Comparison of ENCODE assay signal across 1 mouse cellular context in the genomic region with DNA sequence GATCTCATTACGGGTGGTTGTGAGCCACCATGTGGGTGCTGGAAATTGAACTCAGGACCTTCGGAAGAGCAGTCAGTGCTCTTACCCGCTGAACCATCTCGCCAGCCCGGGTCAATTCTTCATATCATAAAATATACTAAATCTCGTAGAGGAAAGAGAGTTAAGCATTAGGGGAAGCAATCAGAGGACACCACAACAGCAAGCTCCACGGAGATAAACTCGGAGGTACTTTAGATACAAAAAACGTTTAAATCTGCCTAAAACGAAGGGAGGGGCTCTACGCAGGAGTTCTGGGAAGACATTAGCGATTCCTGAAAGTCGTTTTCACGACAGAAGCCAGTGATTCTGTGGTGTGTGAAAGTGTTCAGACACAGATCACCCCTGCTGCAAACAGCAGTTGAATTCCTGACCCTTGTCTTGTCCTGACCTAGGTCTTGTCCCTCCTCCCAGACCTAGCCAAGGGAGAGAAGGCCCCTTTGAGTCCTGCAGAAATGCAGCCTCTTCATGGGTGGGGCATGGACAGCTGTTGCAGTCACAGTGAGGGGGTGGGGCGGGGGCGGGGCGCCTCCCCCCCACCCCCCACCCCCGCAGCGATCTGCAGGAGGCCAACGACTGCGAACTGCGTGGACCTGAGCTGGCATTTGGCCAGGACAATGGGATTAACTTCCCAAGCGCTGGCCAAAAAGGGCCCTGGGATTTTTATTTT.
TF ChIP-seq lines count a peak whose summit lies in the region.

No protein-coding gene starts in this region.

TF ChIP-seq in MEL, 35 proteins besides CTCF, POLR2A, EP300 and RAD21 (continued from another document):
- TF ChIP-seq GATA1 (IDR thresholded peaks at IDR 0.05; ENCODE audit: low read depth, low read length) (peak; percentile 47; the same call in 1 of the 2 replicates), BHLHE40 (IDR thresholded peaks at IDR 0.05; ENCODE audit: borderline replicate concordance, low read depth, low read length) (no peak), POLR2AphosphoS2 (IDR thresholded peaks at IDR 0.05; ENCODE audit: low read length) (no peak), MAX (IDR thresholded peaks at IDR 0.05; ENCODE audit: low read length) (no peak)
